Mouse (Mus musculus): ENCODE data around the gene Fbxo5.

GRCm38 (mm10) chr10:5823291-5823739 lies 17.9 kb upstream of the Fbxo5 start:
- no peak for TF ChIP-seq POLR2A (IDR thresholded peaks at IDR 0.05; ENCODE audit: low read depth, low read length)
- TF ChIP-seq CTCF (IDR thresholded peaks at IDR 0.05; ENCODE audit: extremely low read depth, insufficient read depth, insufficient read length, insufficient replicate concordance), result no peak

Data from spleen, adult 2 months (tissue).